8 mouse cellular contexts compared by ENCODE assay signal in genomic region chr5:32137106-32137522, GRCm38 (mm10). TPM values are rescaled to one million over a fixed set of nuclear protein-coding genes. Genes with fewer than 3 reads are reported as not detected.
DNase-seq lines count a peak whose midpoint lies in the region; ATAC-seq and TF ChIP-seq lines count a peak whose summit lies in the region.

No protein-coding gene starts in this region.

- H3K4me1 ChIP-seq in E14TG2a.4 (replicated peaks; ENCODE audit: low read depth, low read length) = peaks cover 31% of the 10 kb centered on the region
- peaks cover 9% of the 10 kb centered on the region; the same call in 1 of the 2 replicates for H3K4me1 ChIP-seq in forebrain, postnatal 0 days (ENCODE audit: insufficient read depth)
- H3K4me1 ChIP-seq in kidney, adult 2 months (ENCODE audit: control insufficient read depth, insufficient read depth, low read length) = peaks cover 15% of the 10 kb centered on the region

- H3K36me3 ChIP-seq in E14TG2a.4 (ENCODE audit: insufficient read depth, low read length) = no peaks in the 10 kb centered on the region
- no peaks in the 10 kb centered on the region for H3K36me3 ChIP-seq in forebrain, postnatal 0 days (ENCODE audit: insufficient read depth)
- H3K36me3 ChIP-seq in kidney, adult 2 months (ENCODE audit: control insufficient read depth, insufficient read depth, low read length) = no peaks in the 10 kb centered on the region

- no peak for TF ChIP-seq POLR2A in kidney, adult 2 months (IDR thresholded peaks at IDR 0.05; ENCODE audit: low read depth, low read length)

- H3K4me2 ChIP-seq in forebrain, postnatal 0 days (ENCODE audit: low read depth) = peak overlapping the region; percentile 95

- peak; percentile 67 for DNase-seq in 3134 (ENCODE audit: extremely low read depth, insufficient read length, low spot score)
- DNase-seq in forebrain, postnatal 0 days = no peak
- peak; percentile 70 for DNase-seq in kidney, adult 2 months
- DNase-seq in lung, postnatal 10 days = peak; percentile 65
- no peak for DNase-seq in right cerebral cortex, postnatal 4 days
- DNase-seq in right cerebral cortex, adult 2 months (ENCODE audit: low spot score in 2 of 2) = no peak
- no peak for DNase-seq in cerebellum, postnatal 25 days

- H3K9ac ChIP-seq in forebrain, postnatal 0 days = no peak overlapping the region

- H3K4me3 ChIP-seq in E14TG2a.4 (replicated peaks; ENCODE audit: low read length) = peak overlapping the region; percentile 91
- peak overlapping the region; percentile 47 for H3K4me3 ChIP-seq in forebrain, postnatal 0 days (ENCODE audit: low read depth, low read length)
- H3K4me3 ChIP-seq in kidney, adult 2 months (ENCODE audit: insufficient read depth, low read depth, low read length) = peak overlapping the region; percentile 96

- H3K9me3 ChIP-seq in E14TG2a.4 (ENCODE audit: low read length) = no peaks in the 10 kb centered on the region
- no peaks in the 10 kb centered on the region for H3K9me3 ChIP-seq in forebrain, postnatal 0 days (ENCODE audit: low read length)

- no peak overlapping the region for H3K27ac ChIP-seq in forebrain, postnatal 0 days (ENCODE audit: low read depth, low read length)
- peak overlapping the region; percentile 97; the same call in 1 of the 2 replicates for H3K27ac ChIP-seq in kidney, adult 2 months (ENCODE audit: insufficient read depth, low read depth, low read length)

- peaks cover 68% of the 10 kb centered on the region for H3K27me3 ChIP-seq in E14TG2a.4 (ENCODE audit: insufficient read depth, low read length)
- no peaks in the 10 kb centered on the region for H3K27me3 ChIP-seq in forebrain, postnatal 0 days (ENCODE audit: insufficient read depth, low read length)
- H3K27me3 ChIP-seq in kidney, adult 2 months (replicated peaks; ENCODE audit: control insufficient read depth, insufficient read depth, low read length) = no peaks in the 10 kb centered on the region

- ATAC-seq in forebrain, postnatal 0 days = no peak

- TF ChIP-seq CTCF in E14TG2a.4 (conservative IDR thresholded peaks at IDR 0.05; ENCODE audit: low read length) = no peak
- no peak for TF ChIP-seq CTCF in forebrain, postnatal 0 days (IDR thresholded peaks at IDR 0.05; ENCODE audit: low read depth)
- no peak for TF ChIP-seq CTCF in kidney, adult 2 months (conservative IDR thresholded peaks at IDR 0.05; ENCODE audit: insufficient read depth, insufficient read length, low read depth, low read length)

- WGBS in forebrain, postnatal 0 days = 1% methylated on average over 12 of the region's 12 CpGs
- WGBS in kidney, adult 2 months = 3% methylated on average over 12 of the region's 12 CpGs

RNA-seq across cellular contexts. Expression of gene Fosl2, which starts 1.5 kb away (rescaled TPM):
- 20.8 and 21.9 TPM in 2 replicates for total RNA-seq in forebrain, postnatal 0 days (2014; rRNA removed)
- 3.0 and 4.0 TPM in 2 replicates for polyA plus RNA-seq in forebrain, postnatal 0 days (2015; fragmentation: Nextera tagmentation; extraction: Ambion mirVana)
- polyA plus RNA-seq in kidney, adult 2 months (2012; rRNA removed) = 7.5 and 9.0 TPM in 2 replicates

Comparison
In these comparisons a context has a peak if more than half of its experiments do, and no peak if none do; other contexts are left out.
1. DNase-seq: peak in 3134 (single experiment), kidney, adult 2 months (single experiment) and lung, postnatal 10 days (single experiment); none in forebrain, postnatal 0 days (single experiment), right cerebral cortex, postnatal 4 days (single experiment), right cerebral cortex, adult 2 months (0 of 2) and cerebellum, postnatal 25 days (0 of 2).
2. Peak in every context shown above with its lines, with median percentiles within 50 percentile points of each other: H3K4me3 ChIP-seq.